Mouse (Mus musculus) thymus, postnatal 25 days (tissue): ENCODE measurements at regions not wholly inside any gene's neighbourhood (a gene's known extent, or its start where the extent isn't known, plus 50 kb on each side); places are given as distances from the start of the nearest gene placed in this dataset.
A peak's percentile ranks its signal among the peaks of the same experiment; 100 is the strongest.

ENCODE experiments used
- DNase-seq: peaks from one replicate; pipeline ENCODE4 v3.0.0; 2022

DNA sequence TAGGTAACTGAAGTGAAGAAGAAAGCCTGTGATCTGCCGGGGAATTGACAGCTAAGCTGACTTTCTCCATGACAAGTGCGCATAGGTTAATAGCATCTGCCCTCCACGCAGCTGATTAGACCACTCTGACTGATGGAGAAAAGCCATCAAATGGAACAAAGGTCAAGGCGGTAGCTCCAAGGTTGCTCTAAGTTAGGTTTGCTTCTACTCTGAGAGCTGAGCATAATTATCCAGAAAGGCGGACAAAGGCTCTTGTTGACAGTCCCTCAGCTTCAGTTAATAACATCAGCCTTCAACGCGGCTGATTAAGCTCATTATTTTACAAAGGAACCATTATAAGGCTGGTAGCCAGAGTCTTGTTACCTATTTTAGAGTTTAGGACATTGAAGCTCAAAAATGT, 54.0 kb upstream of the Enpep start:
- no peak for DNase-seq

DNA sequence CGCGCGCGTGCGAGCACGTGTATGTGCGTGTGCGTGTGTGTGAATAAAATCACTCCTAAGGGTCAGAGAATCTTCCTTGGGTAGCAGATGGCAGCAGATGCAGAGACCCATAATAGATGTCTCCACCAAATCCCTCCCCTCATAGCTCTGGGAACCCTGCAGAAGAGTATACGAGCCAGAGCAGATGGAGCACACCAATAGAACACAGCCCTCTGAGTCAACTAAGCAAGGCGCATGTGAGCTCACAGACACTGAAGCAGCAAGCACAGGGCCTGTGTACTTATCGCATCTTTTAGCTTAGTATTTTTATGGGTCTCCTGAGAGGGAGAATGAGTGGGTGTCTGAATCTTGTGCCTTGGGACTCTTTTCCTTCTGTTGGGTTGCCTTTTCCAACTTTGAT, 58.0 kb upstream of the Enpep start:
- no peak for DNase-seq

DNA sequence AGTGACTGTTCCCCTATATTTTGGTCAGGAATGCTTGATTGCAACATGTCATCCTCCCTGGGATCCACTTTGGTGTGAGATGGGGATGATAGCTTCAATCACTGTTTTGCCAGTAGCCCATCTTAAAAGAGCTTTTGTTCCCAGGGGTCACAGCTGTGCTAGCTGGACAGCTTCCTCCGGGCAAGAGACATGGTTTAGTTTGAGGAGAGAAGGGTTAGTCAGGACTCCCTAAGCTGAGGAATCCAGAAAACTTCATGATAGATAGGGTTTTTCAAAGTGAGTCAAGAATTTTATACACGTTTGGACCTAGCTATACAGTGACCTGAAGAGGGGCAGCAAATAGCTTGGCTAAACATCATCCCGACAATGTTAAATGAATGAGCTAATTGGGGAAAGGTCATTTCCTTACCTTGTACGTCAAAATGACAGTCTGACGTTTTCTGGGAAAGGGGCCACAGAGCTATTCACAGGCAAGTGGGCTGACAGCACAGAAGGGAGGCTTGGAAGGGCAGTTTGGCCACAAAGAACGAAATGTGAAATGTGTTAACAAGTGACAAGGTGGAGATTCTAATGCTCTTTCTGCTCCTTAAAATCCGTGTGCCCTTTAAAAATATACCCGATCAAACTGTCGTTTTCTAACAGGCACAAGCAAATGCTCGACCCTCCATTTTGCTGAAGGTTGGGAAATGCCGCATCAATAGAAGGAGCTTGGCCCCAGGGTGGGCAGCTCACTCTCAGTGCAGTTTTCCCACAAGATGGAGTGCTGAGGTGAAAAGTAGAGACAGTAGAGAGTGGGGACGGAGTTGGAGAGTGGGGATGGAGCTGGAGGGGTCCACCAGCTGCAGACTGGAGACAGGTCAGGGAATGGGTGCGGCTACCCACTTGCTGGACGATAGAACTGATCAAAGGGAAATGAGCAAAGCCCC, 59.6 kb upstream of the Enpep start:
- no peak for DNase-seq

DNA sequence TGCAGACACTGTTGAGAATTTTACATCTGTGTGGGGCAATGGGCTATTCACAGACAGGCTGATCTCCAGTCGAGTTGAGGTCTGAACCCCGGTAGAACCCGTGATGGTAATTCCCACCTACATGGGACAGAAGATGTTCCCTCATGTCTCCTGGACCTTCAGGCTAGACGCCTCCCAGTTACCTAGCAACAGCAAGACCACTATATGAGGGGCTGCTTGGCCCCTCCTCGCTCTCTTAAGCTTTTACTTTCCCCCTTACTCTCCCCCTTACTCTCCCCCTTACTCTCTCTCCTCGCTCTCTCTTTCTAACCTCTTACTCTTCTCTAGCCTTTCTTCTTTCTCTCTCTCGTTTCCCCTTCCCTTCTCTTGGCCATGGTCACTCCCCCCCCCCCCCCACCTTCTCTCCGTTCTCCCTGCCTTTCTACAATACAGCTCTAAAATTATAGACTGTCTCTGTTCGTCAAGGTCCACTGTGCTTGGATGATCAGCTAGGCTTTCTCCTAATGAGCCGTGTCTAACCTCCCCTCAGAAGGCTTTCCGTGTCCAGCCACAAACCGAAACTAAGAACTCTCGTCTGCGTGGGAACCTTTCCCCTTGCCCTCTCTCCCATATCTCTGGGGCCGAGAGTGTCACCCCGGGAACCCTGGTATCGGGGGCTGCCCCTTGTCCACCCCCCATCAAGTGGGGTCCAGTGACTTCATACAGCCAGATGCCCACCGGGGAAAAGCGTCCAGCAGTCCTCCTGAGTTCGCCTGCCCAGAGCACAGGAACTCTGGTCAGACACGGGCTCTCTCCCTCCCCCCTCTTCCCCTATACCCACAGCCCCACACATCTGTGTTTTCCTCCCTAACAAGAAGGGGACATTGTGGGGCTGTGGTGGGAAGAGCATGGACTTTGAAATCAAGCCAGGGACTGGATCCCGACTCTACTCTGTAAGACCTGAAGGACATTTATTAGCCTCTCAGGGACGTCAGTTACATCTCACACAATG, 60.6 kb upstream of the Enpep start:
- DNase-seq: no peak

DNA sequence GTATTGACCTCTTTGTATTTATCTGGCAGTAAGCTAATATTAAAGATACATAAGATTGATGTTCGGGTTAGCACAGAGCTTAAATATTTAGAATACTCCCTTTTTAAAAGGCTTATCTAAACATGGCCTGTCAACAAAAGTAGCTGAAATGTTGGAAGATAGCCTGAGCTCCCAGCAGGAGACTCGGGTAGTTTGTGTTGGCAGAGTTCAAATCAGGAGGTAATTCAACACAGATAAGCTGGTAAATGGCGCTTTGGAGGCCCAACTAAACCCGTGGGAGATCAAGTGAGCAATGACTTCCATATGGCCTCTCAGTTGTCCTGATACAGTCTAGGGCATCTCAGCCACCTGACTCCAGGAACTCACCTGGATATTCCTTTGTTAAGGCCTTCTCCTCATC, 65.0 kb upstream of the Enpep start:
- DNase-seq: no peak

DNA sequence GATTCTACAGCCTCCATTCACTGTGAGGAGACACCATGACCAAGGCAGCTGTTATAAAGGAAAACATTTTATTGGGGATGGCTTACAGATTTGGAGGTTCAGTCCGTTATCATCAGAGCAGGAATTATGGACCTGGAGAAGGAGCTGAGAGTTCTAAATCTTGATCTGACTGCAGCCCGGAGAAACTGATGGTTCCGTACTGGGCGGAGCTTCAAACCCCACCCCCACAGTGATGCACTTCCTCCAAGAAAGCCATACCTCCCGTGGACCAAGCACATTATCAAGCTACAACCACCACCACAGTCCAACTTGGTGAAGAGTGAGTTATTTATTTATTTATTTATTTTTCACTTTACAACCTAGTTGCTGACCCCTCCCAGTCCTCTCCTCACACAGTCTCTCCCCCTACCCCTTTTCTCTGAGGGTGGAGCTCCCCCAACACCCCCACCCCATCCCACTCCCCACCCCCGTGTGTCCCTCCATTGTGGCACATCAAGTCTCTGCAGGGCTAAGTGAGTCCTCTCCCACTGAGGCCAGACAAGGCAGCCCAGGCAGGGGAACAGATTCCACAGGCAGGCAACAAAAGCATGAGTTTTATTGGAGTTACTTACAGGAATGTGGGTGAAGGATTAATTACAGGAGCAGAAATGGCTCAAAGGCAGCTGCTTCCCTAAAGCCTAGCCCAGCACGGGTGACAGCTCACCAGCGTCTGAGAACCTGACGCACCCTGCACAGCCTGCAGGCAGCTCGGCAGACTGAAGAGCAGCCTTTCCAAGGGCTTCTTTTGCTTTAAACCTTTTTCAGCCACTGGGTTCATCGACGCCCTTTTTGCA, 67.8 kb upstream of the Enpep start:
- no peak for DNase-seq

DNA sequence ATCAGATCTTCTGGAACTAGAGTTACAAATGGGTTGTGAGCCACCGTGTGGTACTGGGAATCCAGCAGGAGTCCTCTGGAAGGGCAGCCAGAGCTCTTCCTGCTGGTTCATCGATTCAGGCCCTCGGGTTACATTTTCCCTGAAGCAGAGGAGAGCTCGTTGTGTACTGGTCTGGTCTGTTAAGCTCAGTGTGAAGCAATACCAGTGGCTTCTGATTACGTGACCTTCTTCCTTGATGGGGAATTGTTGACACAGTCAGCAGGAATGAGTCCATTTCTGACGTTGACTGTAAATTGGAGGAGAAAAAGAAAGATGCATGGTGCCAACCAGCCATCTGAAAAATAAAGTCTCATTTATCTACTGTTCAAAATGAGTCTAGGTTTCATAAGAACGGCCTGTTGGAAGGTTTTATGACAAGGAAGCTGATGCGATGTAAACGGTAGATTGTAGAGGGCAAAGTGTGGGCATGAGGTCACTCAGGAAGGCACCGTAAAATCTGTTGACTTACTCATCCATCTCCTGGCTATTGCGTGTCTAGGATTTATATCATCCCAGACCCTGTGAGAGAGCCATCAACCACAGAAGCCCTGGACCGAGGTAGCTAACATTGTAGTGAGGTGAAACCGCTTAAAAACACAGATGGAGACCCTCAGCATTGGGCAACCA, 79.0 kb upstream of the Enpep start:
- no peak for DNase-seq

DNA sequence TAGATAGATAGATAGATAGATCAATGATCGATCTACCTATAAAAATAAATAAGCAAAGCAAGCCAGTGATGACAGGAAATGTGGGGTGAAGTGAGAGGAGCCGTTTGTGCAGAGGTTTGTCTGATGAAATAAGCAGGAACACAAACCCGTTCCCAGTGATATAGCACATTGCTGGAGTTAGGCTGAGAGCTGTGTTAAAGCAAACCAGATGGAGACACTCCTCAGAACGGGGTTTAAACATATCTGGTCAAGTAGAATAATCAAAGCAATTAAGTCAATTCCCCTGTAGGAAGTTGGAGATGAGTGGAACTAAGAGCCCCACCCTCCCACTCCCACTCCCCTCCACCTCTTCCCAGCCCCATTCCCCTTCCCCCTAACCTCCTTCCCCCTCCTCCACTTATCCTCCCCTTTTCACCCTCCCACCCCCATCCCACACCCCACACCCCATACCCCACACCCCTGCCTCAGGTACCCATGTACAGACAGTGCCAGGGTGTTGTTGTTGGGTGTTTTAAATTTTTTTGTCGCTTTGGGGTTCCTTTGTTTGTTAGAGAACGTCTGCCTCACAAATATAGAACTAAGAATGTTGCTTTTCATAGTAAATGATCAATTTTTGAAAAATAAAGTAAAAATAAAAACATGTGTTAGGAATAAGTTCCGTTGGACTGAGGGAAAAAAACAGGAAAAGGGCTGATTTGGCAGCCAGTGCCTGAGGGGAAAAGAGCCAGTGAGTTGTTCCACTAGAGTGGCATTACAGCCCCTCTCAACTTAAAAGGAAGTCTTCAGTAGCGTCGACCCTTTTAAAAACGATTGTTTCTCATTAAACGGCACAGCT, 79.8 kb upstream of the Enpep start:
- DNase-seq: no peak

DNA sequence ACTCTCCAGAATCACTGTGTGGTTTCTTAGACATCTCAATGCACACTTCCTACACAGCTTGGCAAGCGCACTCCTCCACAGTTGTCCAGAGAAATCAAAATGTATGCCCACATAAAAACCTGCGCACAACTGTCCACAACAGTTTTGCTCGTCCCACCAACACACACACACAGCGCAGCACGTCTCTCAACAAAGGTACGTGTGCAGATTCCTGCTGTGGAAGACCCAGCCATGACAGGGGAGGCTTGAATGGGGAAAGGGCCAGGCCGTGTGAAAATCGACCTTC, 80.4 kb upstream of the Enpep start:
- no peak for DNase-seq

DNA sequence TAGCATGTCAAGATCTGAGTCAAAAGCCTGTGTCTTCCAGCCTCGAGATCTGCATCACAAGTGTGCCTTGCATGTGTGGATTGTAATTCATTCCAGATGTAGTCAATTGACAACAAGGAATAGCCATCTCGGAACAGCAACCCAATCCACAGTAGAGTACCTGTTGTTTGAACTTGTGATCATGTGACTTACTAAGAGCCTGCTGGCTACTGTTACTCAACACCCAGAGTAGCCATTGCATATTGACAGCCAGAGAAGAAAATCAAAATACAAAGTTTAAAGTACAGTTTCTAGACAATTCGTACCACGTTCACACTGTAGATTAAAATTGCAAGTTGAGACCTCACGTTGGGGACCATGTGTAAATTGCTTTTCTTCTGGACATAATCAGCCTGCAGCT, 83.1 kb upstream of the Enpep start:
- no peak for DNase-seq

DNA sequence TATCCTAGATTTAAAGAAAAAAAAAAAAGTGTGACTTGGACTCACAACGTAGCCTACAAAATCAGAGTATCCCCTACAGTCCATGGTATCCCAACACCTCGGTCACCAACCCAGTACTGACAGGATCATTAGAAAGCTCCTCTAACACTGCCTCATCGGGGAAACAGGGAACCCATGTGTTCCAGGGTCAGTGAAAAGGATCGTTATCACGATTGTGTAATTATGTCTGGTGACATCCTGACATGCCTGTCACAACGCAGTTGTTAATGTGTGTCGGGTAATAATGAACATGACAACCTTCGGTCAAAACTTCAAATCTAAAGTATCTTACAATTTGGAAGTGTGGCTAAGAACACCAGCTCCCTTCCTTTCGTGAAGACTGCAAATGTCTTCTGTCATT, 83.8 kb upstream of the Enpep start:
- no peak for DNase-seq

DNA sequence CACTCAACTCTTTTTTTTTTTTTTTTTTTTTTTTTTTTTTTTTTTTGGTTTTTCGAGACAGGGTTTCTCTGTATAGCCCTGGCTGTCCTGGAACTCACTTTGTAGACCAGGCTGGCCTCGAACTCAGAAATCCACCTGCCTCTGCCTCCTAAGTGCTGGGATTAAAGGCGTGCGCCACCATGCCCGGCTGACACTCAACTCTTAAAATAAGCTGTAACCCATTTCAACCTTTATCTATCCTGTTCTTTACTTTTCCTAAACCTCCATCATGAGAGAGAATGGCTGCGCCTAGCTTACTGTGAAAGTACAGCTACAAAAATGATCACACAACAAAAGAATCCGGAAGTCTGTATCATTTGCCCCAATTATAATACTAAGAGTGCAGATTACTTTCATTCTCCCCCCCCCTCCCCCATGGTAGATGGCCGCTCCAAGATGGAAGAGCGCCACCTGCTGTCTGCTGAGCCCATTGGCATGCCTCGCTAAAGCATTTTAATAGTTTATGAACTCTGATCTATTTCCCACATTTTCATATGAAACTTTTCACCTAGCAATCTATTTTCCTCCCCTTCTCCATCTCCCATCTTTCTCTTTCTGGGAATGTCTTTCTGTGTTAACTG, 89.2 kb upstream of the Enpep start:
- DNase-seq: peak; percentile 14

DNA sequence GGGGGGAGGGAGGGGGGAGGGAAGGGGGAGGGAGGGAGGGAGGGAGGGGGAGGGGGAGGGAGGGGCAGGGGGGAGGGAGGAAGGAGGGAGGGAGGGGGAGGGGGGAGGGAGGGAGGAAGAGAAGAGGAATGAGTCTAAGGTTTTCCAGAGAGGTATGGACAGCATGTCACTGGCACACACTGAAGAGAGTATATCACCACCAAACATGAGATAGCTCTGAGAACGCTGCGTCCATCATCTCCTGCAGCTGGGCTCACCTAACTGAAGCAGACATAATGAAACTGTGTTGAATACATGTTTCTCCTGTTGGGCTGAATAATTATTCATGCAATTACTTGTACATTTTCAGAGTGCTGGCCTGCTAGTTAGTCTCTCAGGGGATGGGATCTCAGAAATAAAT, 96.2 kb upstream of the Enpep start:
- DNase-seq: no peak

DNA sequence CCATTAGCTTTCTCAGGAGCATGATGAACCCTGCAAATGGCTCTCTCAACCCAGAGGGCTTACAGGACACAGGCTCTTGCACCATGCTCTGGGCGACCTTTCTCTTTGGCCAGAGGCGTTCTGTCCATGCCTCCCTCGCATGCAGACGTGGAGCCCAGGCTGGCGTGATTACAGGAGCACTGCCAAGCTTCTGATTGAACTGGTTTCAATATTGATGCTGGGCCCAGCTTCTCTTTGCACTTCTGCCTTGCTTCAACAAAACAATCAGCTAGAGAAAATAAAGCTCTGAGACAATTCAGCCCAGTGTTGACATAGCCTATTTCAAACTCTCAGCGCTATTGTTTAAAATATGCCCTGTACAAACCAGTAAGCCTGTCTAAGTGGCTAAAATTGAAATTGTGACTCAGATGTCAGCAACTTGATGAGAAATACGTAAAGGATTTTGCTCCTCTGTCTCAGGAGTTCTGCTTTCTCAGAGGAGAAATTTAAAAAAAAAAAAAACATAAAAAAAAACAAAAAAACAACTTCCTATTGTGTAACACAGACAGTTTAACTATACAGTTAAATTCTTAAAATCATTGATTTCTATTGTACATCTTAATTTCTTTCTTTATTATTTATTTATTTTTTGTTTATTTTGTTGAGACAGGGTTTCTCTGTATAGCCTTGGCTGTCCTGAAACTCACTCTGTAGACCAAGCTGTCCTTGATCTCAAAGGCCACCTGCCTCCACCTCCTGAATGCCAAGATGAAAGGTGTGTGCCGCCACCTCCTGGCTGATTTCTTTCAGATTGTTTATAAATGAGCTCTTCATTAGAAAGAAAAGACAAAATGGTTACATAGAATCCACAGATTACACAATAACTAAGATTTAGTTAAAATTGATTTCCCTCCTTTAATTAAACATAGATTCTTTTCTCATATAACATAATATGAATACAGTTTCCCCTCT, 96.9 kb upstream of the Enpep start:
- peak; percentile 33 for DNase-seq

DNA sequence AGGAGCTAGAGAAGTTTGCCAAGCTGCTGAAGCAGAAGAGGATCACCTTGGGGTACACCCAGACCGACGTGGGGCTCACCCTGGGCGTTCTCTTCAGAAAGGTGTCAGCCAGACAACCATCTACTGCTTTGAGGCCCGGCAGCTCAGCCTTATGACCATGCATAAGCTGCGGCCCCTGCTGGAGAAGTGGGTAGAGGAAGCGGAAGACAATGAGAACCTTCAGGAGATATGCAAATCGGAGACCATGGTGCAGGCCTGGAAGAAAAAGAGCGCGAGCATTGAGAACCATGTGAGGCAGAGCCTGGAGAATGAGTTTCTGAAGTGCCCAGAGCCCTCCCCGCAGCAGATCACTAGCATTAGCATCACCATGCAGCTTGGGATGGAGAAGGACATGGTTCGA, 98.1 kb upstream of the Elovl6 start:
- no peak for DNase-seq

DNA sequence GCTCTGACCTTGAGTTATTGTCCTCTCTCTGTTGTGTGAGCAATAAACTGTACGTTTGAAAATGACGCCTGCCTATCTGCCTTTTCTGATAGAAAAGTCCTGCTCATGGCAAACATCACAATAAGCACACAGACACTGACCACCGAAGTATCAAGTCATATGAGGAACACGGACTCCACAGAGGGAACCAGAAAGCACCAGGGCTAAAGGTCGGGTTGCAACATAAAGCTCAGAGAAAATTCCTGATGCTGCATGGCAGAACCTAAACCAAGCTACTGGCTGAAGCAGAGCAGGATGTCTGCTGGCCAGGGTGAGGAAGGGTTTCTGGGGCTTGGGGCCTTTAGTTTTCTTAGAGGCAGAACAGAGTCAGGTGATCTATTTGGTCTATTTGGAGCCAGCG, 94.5 kb upstream of the Elovl6 start:
- DNase-seq: no peak

DNA sequence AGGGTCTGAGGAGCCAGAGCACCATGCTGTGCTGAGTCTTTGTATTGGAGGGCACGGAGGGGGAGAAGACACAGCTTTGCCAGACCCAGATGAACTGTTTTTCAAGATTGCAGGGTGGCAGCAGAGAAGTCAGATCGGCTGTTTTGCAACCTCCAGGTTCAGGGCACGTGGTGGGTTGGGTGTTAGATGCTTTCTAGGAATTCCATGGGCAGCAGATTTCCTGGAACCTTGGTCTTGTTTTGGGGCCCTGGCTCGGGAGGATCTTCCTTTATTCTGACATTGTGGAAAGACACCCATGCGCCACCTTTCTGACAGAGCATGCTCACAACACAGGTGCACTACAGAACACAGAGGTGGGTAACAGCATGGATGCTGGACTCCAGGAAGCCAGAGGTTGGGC, 89.4 kb upstream of the Elovl6 start:
- DNase-seq: no peak

DNA sequence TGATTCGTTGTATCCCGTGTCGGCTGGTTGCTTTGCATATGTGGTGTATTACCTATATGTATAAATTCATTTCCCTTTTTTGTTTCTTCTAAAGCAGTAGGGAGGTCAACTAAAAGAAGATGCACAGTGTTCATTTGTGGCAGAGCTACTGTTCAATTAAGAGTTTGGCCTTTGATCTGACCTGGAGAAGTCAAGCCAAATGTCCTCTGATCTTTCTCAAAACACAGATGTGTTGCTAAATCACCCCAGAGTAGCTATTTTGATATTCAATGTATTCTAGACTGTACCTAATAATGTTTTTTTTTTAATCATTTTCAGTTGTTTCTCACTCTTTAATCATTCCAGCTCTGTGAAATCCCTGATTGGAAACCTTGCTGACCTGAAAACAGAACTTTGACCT, 87.9 kb upstream of the Elovl6 start:
- DNase-seq: no peak

DNA sequence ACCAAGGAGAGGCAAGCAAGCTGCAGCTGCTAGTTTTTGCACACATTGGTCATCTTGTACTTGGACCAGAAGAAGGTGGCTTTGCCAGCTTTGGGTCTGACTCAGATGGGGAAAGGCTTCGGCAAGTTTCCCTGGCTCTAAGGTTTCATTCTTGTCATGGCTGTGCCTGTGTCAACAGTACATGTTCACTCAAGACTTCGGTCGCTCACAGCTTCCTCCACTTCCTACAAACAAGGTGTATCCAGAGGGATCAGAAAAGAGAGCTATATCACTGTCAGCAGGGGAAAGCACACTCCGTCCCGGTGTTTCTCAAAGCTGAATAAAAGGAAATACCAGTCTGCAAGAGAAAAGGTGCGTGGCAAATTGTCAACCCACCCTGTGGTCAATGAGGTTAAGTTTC, 86.2 kb upstream of the Elovl6 start:
- DNase-seq: no peak

DNA sequence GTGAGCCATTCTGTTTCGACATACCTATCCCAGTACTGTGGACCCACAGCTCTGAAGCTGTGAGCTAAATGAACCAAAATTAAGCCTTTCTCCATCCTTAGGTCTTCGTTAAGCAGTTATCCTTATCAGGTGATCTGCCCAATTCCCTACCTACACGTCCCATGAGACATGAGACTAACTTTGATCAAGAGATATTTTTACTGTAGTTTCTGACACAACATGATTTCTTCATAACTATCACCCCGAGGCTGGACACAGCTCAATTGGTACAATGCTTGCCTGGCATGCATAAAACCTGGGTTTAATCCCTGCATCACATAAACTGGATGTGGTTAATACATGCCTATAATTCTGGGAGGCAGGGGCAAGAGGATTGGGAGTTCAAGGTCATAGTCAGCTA, 82.2 kb upstream of the Elovl6 start:
- no peak for DNase-seq
